13 mouse cellular contexts compared by ENCODE assay signal in the genomic region with DNA sequence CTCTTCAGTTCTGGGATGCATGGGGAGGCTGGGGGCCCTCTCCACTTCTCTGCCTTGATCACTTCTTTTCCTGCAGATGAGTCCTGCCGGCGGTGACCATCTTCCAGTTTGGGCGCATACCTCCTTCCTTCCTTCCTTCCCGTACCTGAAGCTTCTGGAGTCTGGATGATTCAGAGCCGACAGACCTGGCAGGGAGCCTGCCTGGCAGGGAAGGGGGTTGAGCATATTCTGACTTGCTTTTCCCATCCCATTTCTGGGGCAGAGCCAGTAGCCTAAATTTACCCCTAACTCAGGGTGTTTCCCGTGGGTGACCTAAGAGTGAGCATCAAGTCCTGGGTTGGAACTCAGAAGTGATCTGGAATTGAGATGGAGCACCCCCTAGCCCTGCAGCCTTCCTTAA. TPM values are rescaled to one million over a fixed set of nuclear protein-coding genes. Genes with fewer than 3 reads are reported as not detected.
A peak's percentile ranks its signal among the peaks of the same experiment; 100 is the strongest.
DNase-seq lines count a peak whose midpoint lies in the region; ATAC-seq lines count a peak whose summit lies in the region.
"Had no signal": no experiment of that assay in that cellular context is flagged by ENCODE, and none has a peak within 500 bp of the region (broad histone marks: within the 10 kb centered on the region; RNA-seq: fewer than 3 reads in every experiment).

No protein-coding gene starts in this region.

- H3K9me3 ChIP-seq in heart, embryonic 13.5 days, result no peaks in the 10 kb centered on the region
- no peaks in the 10 kb centered on the region; the same call in 1 of the 2 replicates for H3K9me3 ChIP-seq in heart, embryonic 11.5 days (replicated peaks; ENCODE audit: control insufficient read depth, low read length)
- H3K9me3 ChIP-seq: heart, embryonic 10.5 days; limb, embryonic 15.5 days; midbrain, embryonic 15.5 days; neural tube, embryonic 13.5 days had no signal

- no peak for ATAC-seq in heart, embryonic 13.5 days (ENCODE audit: extremely low read depth, insufficient number of reproducible peaks, low FRiP score, low TSS enrichment)
- no peak for ATAC-seq in heart, embryonic 11.5 days (replicated peaks; ENCODE audit: insufficient number of reproducible peaks, low FRiP score, low TSS enrichment)
- ATAC-seq: midbrain, embryonic 15.5 days had no signal

- WGBS in heart, embryonic 13.5 days, result 84% methylated on average over 6 of the region's 6 CpGs
- 82% methylated on average over 6 of the region's 6 CpGs for WGBS in heart, embryonic 11.5 days (ENCODE audit: insufficient replicate concordance)

- peak; percentile 73 for DNase-seq in right cerebral cortex, adult 18-20 months
- DNase-seq in right cerebral cortex, postnatal 4 days, result no peak
- peak; percentile 59 to 66 for DNase-seq in kidney, postnatal 36 days
- DNase-seq in urinary bladder, postnatal 14 days (ENCODE audit: low spot score), result no peak
- no peak for DNase-seq in yolk sac, embryonic 10.5 days (ENCODE audit: low spot score)
- DNase-seq: lung, postnatal 4 days had no signal

- peaks cover 58% of the 10 kb centered on the region for H3K36me3 ChIP-seq in heart, embryonic 13.5 days
- H3K36me3 ChIP-seq in heart, embryonic 11.5 days (ENCODE audit: control insufficient read depth, insufficient read depth, low read length), result peaks cover 23% of the 10 kb centered on the region

- H3K9ac ChIP-seq in heart, embryonic 13.5 days, result 0 out of 2 replicates have a peak overlapping the region, but pooled peaks have one; percentile 0
- H3K9ac ChIP-seq in heart, embryonic 11.5 days (ENCODE audit: low read depth, low read length), result no peak overlapping the region
- H3K9ac ChIP-seq: hindbrain, embryonic 12.5 days; limb, embryonic 15.5 days; midbrain, embryonic 15.5 days had no signal

- peaks cover 42% of the 10 kb centered on the region for H3K4me1 ChIP-seq in heart, embryonic 13.5 days
- peaks cover 20% of the 10 kb centered on the region; the same call in 1 of the 2 replicates for H3K4me1 ChIP-seq in heart, embryonic 11.5 days (ENCODE audit: control insufficient read depth, insufficient read depth, low read length)

- no peak overlapping the region for H3K4me2 ChIP-seq in heart, embryonic 13.5 days
- no peak overlapping the region for H3K4me2 ChIP-seq in heart, embryonic 11.5 days
- H3K4me2 ChIP-seq: hindbrain, embryonic 12.5 days; limb, embryonic 15.5 days; midbrain, embryonic 15.5 days had no signal

- no peak overlapping the region for H3K27ac ChIP-seq in heart, embryonic 13.5 days (replicated peaks)
- no peak overlapping the region for H3K27ac ChIP-seq in heart, embryonic 11.5 days (ENCODE audit: low read depth, low read length)
- H3K27ac ChIP-seq: heart, embryonic 10.5 days; hindbrain, embryonic 12.5 days; limb, embryonic 15.5 days; midbrain, embryonic 15.5 days; neural tube, embryonic 13.5 days had no signal

- H3K4me3 ChIP-seq in heart, embryonic 13.5 days, result no peak overlapping the region
- no peak overlapping the region for H3K4me3 ChIP-seq in heart, embryonic 11.5 days (ENCODE audit: low read depth, low read length)
- H3K4me3 ChIP-seq: heart, embryonic 10.5 days; limb, embryonic 15.5 days; midbrain, embryonic 15.5 days had no signal

- H3K27me3 ChIP-seq in heart, embryonic 13.5 days (replicated peaks), result no peaks in the 10 kb centered on the region
- H3K27me3 ChIP-seq in heart, embryonic 11.5 days (ENCODE audit: control insufficient read depth, insufficient read depth, low read length), result no peaks in the 10 kb centered on the region
- H3K27me3 ChIP-seq: hindbrain, embryonic 12.5 days; limb, embryonic 15.5 days; midbrain, embryonic 15.5 days; neural tube, embryonic 13.5 days had no signal

RNA-seq across cellular contexts. Expression of a gene that starts 4.9 kb away (rescaled TPM):
- 22.8 and 27.7 TPM in 2 replicates for polyA plus RNA-seq in heart, embryonic 13.5 days (2015; fragmentation: Nextera tagmentation; extraction: Ambion mirVana)
- polyA plus RNA-seq in heart, embryonic 11.5 days (2014; fragmentation: Nextera tagmentation; extraction: Ambion mirVana), result 23.8 and 25.9 TPM in 2 replicates

RNA-seq across cellular contexts. Expression of a gene that starts 9.3 kb away (rescaled TPM):
- polyA plus RNA-seq in heart, embryonic 13.5 days (2015; fragmentation: Nextera tagmentation; extraction: Ambion mirVana), result 19.8 and 21.0 TPM in 2 replicates
- polyA plus RNA-seq in heart, embryonic 11.5 days (2014; fragmentation: Nextera tagmentation; extraction: Ambion mirVana), result 21.3 and 25.0 TPM in 2 replicates

RNA-seq across cellular contexts. Expression of a gene that starts 13.6 kb away (rescaled TPM):
- 43.5 and 50.5 TPM in 2 replicates for polyA plus RNA-seq in heart, embryonic 13.5 days (2015; fragmentation: Nextera tagmentation; extraction: Ambion mirVana)
- polyA plus RNA-seq in heart, embryonic 11.5 days (2014; fragmentation: Nextera tagmentation; extraction: Ambion mirVana), result 44.5 and 48.1 TPM in 2 replicates

RNA-seq across cellular contexts. Expression of a gene that starts 22.5 kb away (rescaled TPM):
- 25.2 and 31.3 TPM in 2 replicates for polyA plus RNA-seq in heart, embryonic 13.5 days (2015; fragmentation: Nextera tagmentation; extraction: Ambion mirVana)
- 22.2 and 26.7 TPM in 2 replicates for polyA plus RNA-seq in heart, embryonic 11.5 days (2014; fragmentation: Nextera tagmentation; extraction: Ambion mirVana)

RNA-seq across cellular contexts. Expression of a gene that starts 33.4 kb away (rescaled TPM):
- polyA plus RNA-seq in heart, embryonic 13.5 days (2015; fragmentation: Nextera tagmentation; extraction: Ambion mirVana), result 17.7 and 18.4 TPM in 2 replicates
- polyA plus RNA-seq in heart, embryonic 11.5 days (2014; fragmentation: Nextera tagmentation; extraction: Ambion mirVana), result 19.0 and 19.5 TPM in 2 replicates

Comparison
In these comparisons a context has a peak if more than half of its experiments do, and no peak if none do; other contexts are left out.
1. DNase-seq: peak in right cerebral cortex, adult 18-20 months (single experiment) and kidney, postnatal 36 days (2 of 2); none in right cerebral cortex, postnatal 4 days (single experiment), urinary bladder, postnatal 14 days (single experiment) and yolk sac, embryonic 10.5 days (single experiment).